8 mouse cellular contexts compared by ENCODE assay signal in genomic region chr5:113165481-113165880, GRCm38 (mm10). TPM values are rescaled to one million over a fixed set of nuclear protein-coding genes. Genes with fewer than 3 reads are reported as not detected.
DNase-seq lines count a peak whose midpoint lies in the region; ATAC-seq and TF ChIP-seq lines count a peak whose summit lies in the region.

No protein-coding gene starts in this region.

- DNase-seq in heart, postnatal 10 days, result no peak
- DNase-seq in CH12.LX (ENCODE audit: extremely low read depth), result no peak
- DNase-seq in limb, embryonic 10.5 days (ENCODE audit: low spot score), result no peak
- no peak for DNase-seq in adipocyte (ENCODE audit: low spot score)

- no peak overlapping the region for H3K4me3 ChIP-seq in heart, embryonic 14.5 days (ENCODE audit: control insufficient read depth in 1 of 2, insufficient read depth in 1 of 2, low read depth in 1 of 2, low read length in 2 of 2)
- no peak overlapping the region for H3K4me3 ChIP-seq in CH12.LX (replicated peaks in 1 of 3; ENCODE audit: low read depth in 2 of 3, low read length in 2 of 3, poor library complexity in 1 of 3)
- no peak overlapping the region for H3K4me3 ChIP-seq in embryonic facial prominence, embryonic 12.5 days
- H3K4me3 ChIP-seq in limb, embryonic 10.5 days, result no peak overlapping the region
- H3K4me3 ChIP-seq in testis, adult 2 months (ENCODE audit: control insufficient read depth, low read depth, low read length), result peak overlapping the region; percentile 20
- H3K4me3 ChIP-seq in kidney, embryonic 16.5 days (ENCODE audit: low read length), result no peak overlapping the region

- H3K9ac ChIP-seq in heart, embryonic 14.5 days (ENCODE audit: low read length), result no peak overlapping the region
- no peak overlapping the region for H3K9ac ChIP-seq in CH12.LX (ENCODE audit: insufficient read depth, low read depth)
- H3K9ac ChIP-seq in embryonic facial prominence, embryonic 12.5 days, result no peak overlapping the region
- H3K9ac ChIP-seq in kidney, embryonic 16.5 days (replicated peaks; ENCODE audit: low read length), result no peak overlapping the region

- peaks cover 12 to 32% of the 10 kb centered on the region in 2 experiments for H3K4me1 ChIP-seq in heart, embryonic 14.5 days (ENCODE audit: control insufficient read depth in 2 of 2, insufficient read depth in 2 of 2, low read length in 2 of 2)
- H3K4me1 ChIP-seq in CH12.LX (ENCODE audit: control insufficient read depth in 1 of 2, insufficient read depth in 2 of 2), result peaks cover 2 to 55% of the 10 kb centered on the region in 2 experiments; a peak in 2 of 4 replicates
- peaks cover 34% of the 10 kb centered on the region for H3K4me1 ChIP-seq in embryonic facial prominence, embryonic 12.5 days
- H3K4me1 ChIP-seq in limb, embryonic 10.5 days, result peaks cover 45% of the 10 kb centered on the region
- peaks cover 31% of the 10 kb centered on the region for H3K4me1 ChIP-seq in testis, adult 2 months (ENCODE audit: control insufficient read depth, insufficient read depth, low read length)
- H3K4me1 ChIP-seq in kidney, embryonic 16.5 days (ENCODE audit: insufficient read depth, low read length), result peaks cover 31% of the 10 kb centered on the region

- no peak for TF ChIP-seq POLR2A in CH12.LX (IDR thresholded peaks at IDR 0.05; ENCODE audit: low read depth, low read length)
- TF ChIP-seq POLR2A in testis, adult 2 months (IDR thresholded peaks at IDR 0.05; ENCODE audit: control insufficient read depth, low read depth, low read length), result no peak; the same call in 1 of the 2 replicates

- no peaks in the 10 kb centered on the region for H3K9me3 ChIP-seq in heart, embryonic 14.5 days (ENCODE audit: control insufficient read depth, low read length)
- H3K9me3 ChIP-seq in CH12.LX (replicated peaks; ENCODE audit: low read length), result peaks cover 6% of the 10 kb centered on the region
- no peaks in the 10 kb centered on the region for H3K9me3 ChIP-seq in embryonic facial prominence, embryonic 12.5 days
- H3K9me3 ChIP-seq in limb, embryonic 10.5 days (replicated peaks), result no peaks in the 10 kb centered on the region
- H3K9me3 ChIP-seq in kidney, embryonic 16.5 days (ENCODE audit: low read length), result no peaks in the 10 kb centered on the region

- TF ChIP-seq EP300 in CH12.LX (IDR thresholded peaks at IDR 0.05; ENCODE audit: low read length), result no peak

- dilution Hi-C loops in CH12.LX (cut with MboI; ENCODE audit: extremely low pct_ligation_motif_present, extremely low pct_unique_long_range_greater_than_20kb, low sequenced_read_pairs), result no loop called here

- 38% methylated on average over 11 of the region's 11 CpGs for WGBS in heart, embryonic 14.5 days
- WGBS in embryonic facial prominence, embryonic 12.5 days, result 45% methylated on average over 11 of the region's 11 CpGs
- 45% methylated on average over 11 of the region's 11 CpGs for WGBS in limb, embryonic 10.5 days
- WGBS in kidney, embryonic 16.5 days, result 57% methylated on average over 11 of the region's 11 CpGs

- in situ Hi-C loops in CH12.LX (cut with MboI; ENCODE audit: low pct_ligation_motif_present, low pct_unique_long_range_greater_than_20kb, low sequenced_read_pairs), result loop anchor here (5.0 kb wide), 1 partner anchor 58 kb away; no protein-coding TSS in a partner anchor

- ATAC-seq in heart, embryonic 14.5 days (ENCODE audit: insufficient number of reproducible peaks, insufficient read depth, low FRiP score, low read depth), result no peak
- ATAC-seq in embryonic facial prominence, embryonic 12.5 days (ENCODE audit: insufficient number of reproducible peaks, insufficient read depth, low FRiP score, low TSS enrichment), result no peak
- no peak for ATAC-seq in kidney, embryonic 16.5 days (ENCODE audit: low FRiP score, low TSS enrichment)

- no peak overlapping the region for H3K4me2 ChIP-seq in heart, embryonic 14.5 days (ENCODE audit: low read length)
- no peak overlapping the region for H3K4me2 ChIP-seq in CH12.LX (ENCODE audit: insufficient read depth, low read depth, poor library complexity, severe bottlenecking)
- no peak overlapping the region for H3K4me2 ChIP-seq in embryonic facial prominence, embryonic 12.5 days (replicated peaks)
- no peak overlapping the region for H3K4me2 ChIP-seq in kidney, embryonic 16.5 days (replicated peaks; ENCODE audit: low read depth, low read length)

- intact Hi-C loops in heart, postnatal 10 days (cut with DNase I), result no loop called here

- no peaks in the 10 kb centered on the region for H3K27me3 ChIP-seq in heart, embryonic 14.5 days (ENCODE audit: control insufficient read depth, insufficient read depth, low read length)
- H3K27me3 ChIP-seq in CH12.LX (replicated peaks), result no peaks in the 10 kb centered on the region
- H3K27me3 ChIP-seq in embryonic facial prominence, embryonic 12.5 days, result no peaks in the 10 kb centered on the region
- peaks cover 16% of the 10 kb centered on the region; the same call in 1 of the 2 replicates for H3K27me3 ChIP-seq in limb, embryonic 10.5 days (ENCODE audit: low read depth, poor library complexity, severe bottlenecking)
- H3K27me3 ChIP-seq in testis, adult 2 months (ENCODE audit: control insufficient read depth, insufficient read depth, low read length), result no peaks in the 10 kb centered on the region
- H3K27me3 ChIP-seq in kidney, embryonic 16.5 days (ENCODE audit: insufficient read depth, low read length), result no peaks in the 10 kb centered on the region

- H3K27ac ChIP-seq in heart, embryonic 14.5 days (replicated peaks in 1 of 2; ENCODE audit: control insufficient read depth in 1 of 2, insufficient read depth in 1 of 2, low read depth in 2 of 2, low read length in 2 of 2), result peak overlapping the region; percentile 28 to 50; a peak in 2 of 4 replicates
- 0 out of 2 replicates have a peak overlapping the region, but pooled peaks have one; percentile 9 for H3K27ac ChIP-seq in CH12.LX (ENCODE audit: insufficient read depth, low read depth)
- H3K27ac ChIP-seq in embryonic facial prominence, embryonic 12.5 days, result peak overlapping the region; percentile 25; the same call in 1 of the 2 replicates
- 0 out of 2 replicates have a peak overlapping the region, but pooled peaks have one; percentile 44 for H3K27ac ChIP-seq in limb, embryonic 10.5 days
- H3K27ac ChIP-seq in testis, adult 2 months (ENCODE audit: control insufficient read depth, insufficient read depth, low read depth, low read length), result peak overlapping the region; percentile 55
- no peak overlapping the region for H3K27ac ChIP-seq in kidney, embryonic 16.5 days (ENCODE audit: low read length)

- no peak for TF ChIP-seq RAD21 in CH12.LX (IDR thresholded peaks at IDR 0.05; ENCODE audit: low read depth, low read length)

- H3K79me2 ChIP-seq in CH12.LX (replicated peaks; ENCODE audit: control insufficient read depth, extremely low read depth, insufficient read depth, poor library complexity, severe bottlenecking), result no peaks in the 10 kb centered on the region

- H3K36me3 ChIP-seq in heart, embryonic 14.5 days (ENCODE audit: control insufficient read depth, insufficient read depth, low read length), result no peaks in the 10 kb centered on the region
- no peaks in the 10 kb centered on the region for H3K36me3 ChIP-seq in CH12.LX (replicated peaks in 1 of 2; ENCODE audit: control insufficient read depth in 1 of 2, insufficient read depth in 1 of 2, low read length in 1 of 2)
- no peaks in the 10 kb centered on the region for H3K36me3 ChIP-seq in embryonic facial prominence, embryonic 12.5 days
- no peaks in the 10 kb centered on the region for H3K36me3 ChIP-seq in limb, embryonic 10.5 days
- no peaks in the 10 kb centered on the region for H3K36me3 ChIP-seq in testis, adult 2 months (ENCODE audit: control insufficient read depth, insufficient read depth, low read length)
- 0 out of 2 replicates have a peak, but pooled peaks cover 2% of the 10 kb centered on the region for H3K36me3 ChIP-seq in kidney, embryonic 16.5 days (ENCODE audit: insufficient read depth, low read length)

- no peak for TF ChIP-seq CTCF in CH12.LX (conservative IDR thresholded peaks at IDR 0.05 in 1 of 2, IDR thresholded peaks at IDR 0.05 in 1 of 2; ENCODE audit: low read depth in 2 of 2, low read length in 2 of 2)
- no peak for TF ChIP-seq CTCF in testis, adult 2 months (IDR thresholded peaks at IDR 0.05; ENCODE audit: control insufficient read depth, insufficient read depth, insufficient replicate concordance, low read depth, low read length)

TF ChIP-seq in CH12.LX, 34 proteins besides CTCF, POLR2A, EP300 and RAD21:
- no peak for TF ChIP-seq ZKSCAN1 (IDR thresholded peaks at IDR 0.05; ENCODE audit: borderline replicate concordance, low read depth, low read length)
- TF ChIP-seq IRF4 (IDR thresholded peaks at IDR 0.05; ENCODE audit: low read depth, low read length), result no peak

RNA-seq across cellular contexts. Expression of gene 2900026A02Rik, which starts 55.6 kb away (rescaled TPM):
- polyA plus RNA-seq in heart, embryonic 14.5 days (2014; fragmentation: Nextera tagmentation; extraction: Ambion mirVana), result 10.3 TPM in 2 replicates
- total RNA-seq in heart, postnatal 10 days (2021), result 10 to 100 TPM; 46.9 to 51.4 TPM
- total RNA-seq in CH12.LX (2012; rRNA removed) (0.67 and 0.93 TPM in 2 replicates), CH12.LX (2014; rRNA removed) (0.76 and 0.85 TPM in 2 replicates)
- 3.6 and 4.6 TPM in 2 replicates for polyA plus RNA-seq in CH12.LX (2012; ENCODE audit: insufficient read length, low read depth)
- 5.3 and 5.8 TPM in 2 replicates for polyA plus RNA-seq in embryonic facial prominence, embryonic 12.5 days (2016; fragmentation: Nextera tagmentation; extraction: Ambion mirVana)
- 2.5 and 2.9 TPM in 2 replicates for polyA plus RNA-seq in limb, embryonic 10.5 days (2016; fragmentation: Nextera tagmentation; extraction: Ambion mirVana)
- polyA plus RNA-seq in testis, adult 2 months (2012; rRNA removed), result 2.1 and 2.2 TPM in 2 replicates
- 7.2 and 7.9 TPM in 2 replicates for polyA plus RNA-seq in kidney, embryonic 16.5 days (2015; fragmentation: Nextera tagmentation; extraction: Ambion mirVana)
